Mouse (Mus musculus): Measurements from ENCODE around the gene Ly86. TPM values are rescaled to one million over a fixed set of nuclear protein-coding genes. Genes with fewer than 3 reads are reported as not detected.

Ly86 gene
- polyA plus RNA-seq, 1 experiment from 2014 or later, result 5.4 TPM

GRCm38 (mm10) chr13:37465710-37466109 is 120.7 kb downstream of the Ly86 start:
- Histone ChIP-seq H3K4me3 (no peak overlapping the region), H3K27ac (no peak overlapping the region), H3K4me2 (replicated peaks) (no peak overlapping the region), H3K27me3 (no peaks in the 10 kb centered on the region), H3K36me3 (no peaks in the 10 kb centered on the region), H3K4me1 (peaks cover 8% of the 10 kb centered on the region; the same call in 1 of the 2 replicates), H3K9ac (no peak overlapping the region), H3K9me3 (no peaks in the 10 kb centered on the region)
- WGBS, result 88% methylated on average over 6 of the region's 6 CpGs
- no peak for ATAC-seq (ENCODE audit: insufficient number of reproducible peaks, insufficient read depth, low FRiP score, low TSS enrichment)

GRCm38 (mm10) chr13:37467795-37468194 is 122.8 kb downstream of the Ly86 start:
- no peak overlapping the region for H3K27ac ChIP-seq
- H3K9ac ChIP-seq, result no peak overlapping the region
- H3K4me1 ChIP-seq, result peaks cover 8% of the 10 kb centered on the region; the same call in 1 of the 2 replicates
- ATAC-seq (ENCODE audit: insufficient number of reproducible peaks, insufficient read depth, low FRiP score, low TSS enrichment), result no peak
- peak overlapping the region; percentile 10; the same call in 1 of the 2 replicates for H3K4me2 ChIP-seq (replicated peaks)
- WGBS, result 13% methylated on average over 8 of the region's 8 CpGs
- no peaks in the 10 kb centered on the region for H3K36me3 ChIP-seq
- H3K27me3 ChIP-seq, result no peaks in the 10 kb centered on the region
- H3K9me3 ChIP-seq, result no peaks in the 10 kb centered on the region
- no peak overlapping the region for H3K4me3 ChIP-seq
